ENCODE assay signal across 11 mouse cellular contexts in genomic region chr7:118858640-118859039, GRCm38 (mm10). TPM values are rescaled to one million over a fixed set of nuclear protein-coding genes. Genes with fewer than 3 reads are reported as not detected.
A peak's percentile ranks its signal among the peaks of the same experiment; 100 is the strongest.
DNase-seq lines count a peak whose midpoint lies in the region.
"Had no signal": no experiment of that assay in that cellular context is flagged by ENCODE, and none has a peak within 500 bp of the region (broad histone marks: within the 10 kb centered on the region; RNA-seq: fewer than 3 reads in every experiment).

No protein-coding gene starts in this region.

- DNase-seq in adrenal gland, adult 8-10 months = peak; percentile 47
- DNase-seq in adrenal gland, postnatal 4 days (ENCODE audit: low spot score in 2 of 2) = no peak
- DNase-seq in adrenal gland, postnatal 36 days = peak; percentile 32 to 41
- DNase-seq in adrenal gland, postnatal 10 days = no peak
- DNase-seq: cerebellum, adult 11 months; cerebellum, adult 18-20 months; cerebellum, adult 8-10 months; cerebellum, adult 9-11 months; cerebellum, postnatal 14 days; cerebellum, postnatal 36 days; embryo, embryonic 11 days had no signal

RNA-seq across cellular contexts. Expression of gene Knop1, which starts 2.6 kb away (rescaled TPM):
- 10 to 100 TPM; 37.9 to 71.5 (median 56.6) TPM for total RNA-seq in adrenal gland, adult 8-10 months (2022)
- 10 to 100 TPM; 66.2 to 72.6 TPM for total RNA-seq in adrenal gland, postnatal 4 days (2021)
- total RNA-seq in adrenal gland, postnatal 36 days (2021) = 10 to 100 TPM; 48.6 to 68.5 TPM
- total RNA-seq in adrenal gland, postnatal 10 days (2021) = 10 to 100 TPM; 50.7 to 54.5 TPM

RNA-seq across cellular contexts. Expression of gene Iqck, which starts 3.1 kb away (rescaled TPM):
- total RNA-seq in adrenal gland, adult 8-10 months (2022) = 10 to 100 TPM; 13.0 to 35.4 (median 24.5) TPM
- total RNA-seq in adrenal gland, postnatal 4 days (2021) = 10 to 100 TPM; 17.3 to 18.2 TPM
- 10 to 100 TPM; 18.4 to 20.5 TPM for total RNA-seq in adrenal gland, postnatal 36 days (2021)
- 10 to 100 TPM in 1 of 2 experiments, 1 to 10 TPM in 1; 9.1 to 11.9 TPM for total RNA-seq in adrenal gland, postnatal 10 days (2021)

Comparison
In these comparisons a context has a peak if more than half of its experiments do, and no peak if none do; other contexts are left out.
1. DNase-seq: peak in adrenal gland, adult 8-10 months (single experiment) and adrenal gland, postnatal 36 days (2 of 2); none in adrenal gland, postnatal 4 days (0 of 2) and adrenal gland, postnatal 10 days (single experiment).